Mouse (Mus musculus) cerebellum, adult (tissue): ENCODE results near the gene Zfp275.
A peak's percentile ranks its signal among the peaks of the same experiment; 100 is the strongest.
"Not testable (repeated sequence)": the region's sequence is repeated elsewhere in the genome, so short reads cannot be mapped to it uniquely, and the experiment has no call there.

Experiments used
- ATAC-seq: cut with Nextera tagmentation; 2 replicates; pipeline ENCODE4 v1.9.2; 2017; ENCODE audit warnings: mild to moderate bottlenecking, moderate library complexity, mixed read lengths; ENCODE audit not compliant: insufficient number of reproducible peaks, low FRiP score, low TSS enrichment

Zfp275 gene

DNA sequence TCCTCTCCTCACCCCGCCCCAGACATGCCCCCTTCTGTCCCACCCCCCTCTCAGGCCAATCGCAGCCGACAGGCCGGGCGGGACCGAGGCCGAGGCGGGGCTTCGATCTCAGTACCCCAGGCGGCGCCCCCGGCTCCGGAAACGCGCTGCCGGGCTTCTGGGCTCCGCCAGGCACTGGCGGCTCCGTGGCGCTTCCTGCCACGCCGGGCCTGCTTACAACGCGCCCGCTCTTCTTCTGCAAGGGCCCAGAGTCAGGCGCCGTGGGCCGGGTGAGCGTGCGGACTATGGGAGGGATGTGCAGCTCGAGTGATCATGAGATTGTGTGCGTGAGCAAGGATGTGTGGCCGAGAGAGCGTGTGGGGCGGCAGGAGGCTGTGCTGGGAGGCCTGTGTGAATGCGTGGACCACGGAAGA is at the start of gene Zfp275:
Zfp275 (plus strand) TSS at position 139 of the 413 bp plus-strand sequence.
- ATAC-seq = peak; percentile 91

DNA sequence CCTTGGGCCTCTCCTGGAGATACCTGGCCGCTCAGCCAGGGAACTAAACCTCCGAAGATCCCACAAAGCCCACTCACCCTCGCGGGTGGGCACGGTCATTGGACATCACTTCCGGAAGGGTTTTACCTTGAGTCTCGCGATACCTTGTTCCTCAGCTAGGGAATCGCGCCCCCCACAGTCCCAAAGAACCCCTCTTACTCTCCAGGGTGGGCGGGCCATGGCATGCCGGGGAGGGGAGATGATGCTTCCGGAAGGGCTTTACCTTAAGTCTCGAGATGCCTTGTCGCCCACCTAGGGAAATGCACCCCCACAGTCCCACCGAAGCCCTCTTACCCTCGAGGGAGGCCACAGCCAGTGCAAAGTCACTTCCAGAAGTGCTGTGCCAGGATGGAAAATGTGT is 49.5 kb upstream of the Zfp275 start, which contains the start of the genes Xlr5a and Xlr5c:
Xlr5a (minus strand) TSS at position 101 of the 400 bp plus-strand sequence.
Xlr5c (minus strand) TSS at position 101 of the 400 bp plus-strand sequence.
- not testable (repeated sequence) for ATAC-seq

DNA sequence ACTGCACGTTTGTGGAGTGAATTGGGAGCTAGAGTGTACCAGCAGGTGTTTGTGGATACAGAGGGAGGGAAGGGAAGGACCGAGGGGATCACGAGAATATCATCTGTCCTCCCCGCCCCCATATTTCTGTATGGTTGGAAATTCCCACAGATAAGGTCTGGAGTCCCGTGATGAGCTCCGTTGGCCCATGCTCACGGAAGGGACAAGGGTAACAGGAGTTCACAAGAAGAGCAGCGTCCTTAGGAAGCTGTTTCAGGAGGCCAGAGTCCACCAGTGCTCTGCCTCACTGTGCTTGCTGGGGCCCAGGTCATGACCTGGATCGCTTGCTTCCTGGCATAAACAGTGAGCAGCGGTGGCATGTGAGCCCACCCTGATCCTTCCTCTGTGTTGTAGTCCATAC is 46.7 kb upstream of the Zfp275 start:
- ATAC-seq = not testable (repeated sequence)

DNA sequence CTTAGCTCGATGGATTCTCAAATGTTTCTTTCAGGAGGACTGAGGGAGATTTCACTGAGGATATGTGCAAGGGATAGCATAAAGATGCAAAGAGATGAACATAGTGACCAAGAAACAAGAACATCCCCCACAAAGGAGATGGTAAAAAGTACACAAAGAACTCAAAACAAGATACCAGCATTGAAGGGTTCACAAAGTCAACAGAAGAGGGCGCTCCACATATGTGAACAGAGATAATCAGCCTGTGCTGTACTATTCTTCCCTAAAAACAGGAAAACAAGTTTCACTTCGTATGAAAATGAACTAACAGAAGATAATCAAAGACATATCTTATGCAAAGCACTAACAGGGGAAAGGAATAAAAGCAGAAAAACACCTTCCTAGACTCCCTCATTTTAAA is 29.9 kb upstream of the Zfp275 start:
- no peak for ATAC-seq

DNA sequence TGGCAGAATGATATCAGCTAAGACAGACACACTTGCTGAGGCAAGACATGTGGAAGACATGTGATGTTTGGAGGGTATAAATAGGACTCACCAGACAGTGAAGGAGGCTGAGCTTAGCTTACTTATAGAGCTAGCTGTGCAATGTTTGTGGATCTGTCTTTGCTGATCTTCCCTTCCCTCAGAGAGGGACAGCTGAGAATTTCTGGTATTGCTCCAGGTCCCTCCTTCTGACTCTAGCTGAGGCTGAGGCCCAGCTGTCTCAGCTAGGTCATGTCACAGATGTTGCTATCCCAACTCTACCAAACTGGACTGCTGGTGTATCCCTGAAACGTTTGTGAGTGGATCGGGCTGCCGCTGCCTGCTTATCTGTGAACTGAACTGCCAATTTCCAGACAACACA is 21.4 kb upstream of the Zfp275 start:
- ATAC-seq = no peak

DNA sequence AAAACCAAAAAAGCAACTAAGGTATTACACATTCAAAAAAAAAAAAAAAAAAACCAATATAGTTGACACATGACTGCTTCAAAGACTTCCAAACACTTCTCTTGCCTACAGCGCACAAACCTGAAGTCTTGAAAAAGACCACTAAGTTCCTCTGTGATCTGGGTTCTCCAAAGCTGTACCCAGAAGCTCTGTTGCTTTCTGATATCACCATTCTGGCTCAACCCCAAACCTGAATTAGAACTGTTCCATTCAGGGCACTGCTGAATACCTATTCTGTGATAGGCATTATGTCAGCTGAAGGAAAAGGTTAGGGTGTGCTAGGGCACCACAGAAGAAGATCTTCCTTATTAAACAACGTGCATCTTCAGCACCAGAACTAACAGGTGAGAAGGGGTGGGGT is 15.2 kb upstream of the Zfp275 start:
- no peak for ATAC-seq

DNA sequence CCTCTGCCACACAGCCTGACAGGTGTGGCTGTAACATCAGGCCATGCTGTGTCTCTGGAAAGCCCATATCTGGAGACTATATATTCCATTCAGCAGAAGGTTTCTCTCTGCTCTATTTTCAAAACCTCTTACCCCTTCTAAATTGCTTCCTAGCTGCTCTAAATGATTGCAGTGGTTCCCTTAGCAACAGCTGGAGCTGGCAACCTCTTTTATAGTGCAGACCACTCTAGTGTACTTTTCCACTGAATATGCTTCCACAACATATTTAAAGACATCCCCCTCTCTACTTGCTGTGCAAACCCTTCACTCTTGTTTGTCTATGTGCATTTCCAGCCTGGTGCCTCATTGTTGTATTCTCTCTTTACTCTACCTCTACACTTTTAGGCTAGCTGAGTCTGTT is 8.9 kb upstream of the Zfp275 start:
- no peak for ATAC-seq

DNA sequence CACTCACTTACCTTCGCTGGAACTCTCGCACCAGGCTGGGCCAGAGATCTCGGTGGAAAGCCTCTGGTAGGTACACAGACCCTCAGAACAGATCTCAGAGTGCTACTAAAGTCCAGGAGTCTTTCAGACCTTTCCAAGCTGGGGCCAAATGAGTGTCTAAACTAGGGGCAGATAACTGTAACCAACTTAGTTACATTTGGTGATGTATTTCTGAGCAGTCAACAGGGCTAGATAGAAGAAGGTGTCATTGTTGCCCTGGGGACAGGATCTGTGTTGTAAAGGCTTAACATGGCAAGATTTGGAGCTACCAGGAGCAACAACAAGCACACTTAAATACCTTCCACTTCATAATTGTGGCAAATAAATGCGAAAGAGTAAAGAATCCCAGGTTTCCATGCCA is 5.7 kb upstream of the Zfp275 start, which contains the start of gene Gm45015:
Gm45015 (minus strand) TSS at position 101 of the 400 bp plus-strand sequence.
- no peak for ATAC-seq

DNA sequence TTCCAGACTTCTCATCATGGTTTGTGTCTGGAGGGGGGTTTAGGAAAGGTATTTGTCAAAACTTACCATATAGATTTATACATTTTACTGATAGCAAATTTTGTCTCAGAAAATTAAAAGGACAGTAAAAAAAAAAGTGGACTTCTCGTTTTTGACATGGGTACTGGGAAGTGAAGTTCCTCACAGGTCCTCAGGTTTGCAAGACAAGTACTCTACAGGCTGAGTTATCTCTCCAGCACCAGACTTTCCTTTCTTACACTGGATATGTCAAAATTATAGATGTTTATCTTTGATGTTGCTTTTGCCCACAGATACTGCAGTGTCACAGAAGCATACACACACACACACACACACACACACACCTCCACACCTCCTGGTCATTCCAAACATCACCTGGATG is 948 bp upstream of the Zfp275 start:
- ATAC-seq = no peak

DNA sequence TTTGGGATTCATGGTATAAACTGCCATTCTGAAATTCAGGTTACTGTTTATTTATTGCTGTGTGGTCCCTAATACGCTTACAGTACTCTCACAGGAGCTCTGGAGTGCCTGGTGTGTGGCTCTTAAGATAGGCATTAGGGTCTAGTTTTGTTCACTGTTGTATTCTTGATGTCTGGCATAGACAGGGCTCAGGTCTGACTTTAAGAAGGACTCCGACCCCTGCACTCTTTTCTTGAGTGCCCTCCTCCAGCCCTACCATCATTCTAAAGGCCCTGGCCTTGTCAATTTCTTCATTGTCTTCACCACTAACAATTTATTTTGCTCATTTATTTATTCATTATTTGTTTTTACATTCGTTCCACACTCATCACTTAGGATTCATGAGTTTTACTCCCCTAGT is 353 bp upstream of the Zfp275 start:
- no peak for ATAC-seq

DNA sequence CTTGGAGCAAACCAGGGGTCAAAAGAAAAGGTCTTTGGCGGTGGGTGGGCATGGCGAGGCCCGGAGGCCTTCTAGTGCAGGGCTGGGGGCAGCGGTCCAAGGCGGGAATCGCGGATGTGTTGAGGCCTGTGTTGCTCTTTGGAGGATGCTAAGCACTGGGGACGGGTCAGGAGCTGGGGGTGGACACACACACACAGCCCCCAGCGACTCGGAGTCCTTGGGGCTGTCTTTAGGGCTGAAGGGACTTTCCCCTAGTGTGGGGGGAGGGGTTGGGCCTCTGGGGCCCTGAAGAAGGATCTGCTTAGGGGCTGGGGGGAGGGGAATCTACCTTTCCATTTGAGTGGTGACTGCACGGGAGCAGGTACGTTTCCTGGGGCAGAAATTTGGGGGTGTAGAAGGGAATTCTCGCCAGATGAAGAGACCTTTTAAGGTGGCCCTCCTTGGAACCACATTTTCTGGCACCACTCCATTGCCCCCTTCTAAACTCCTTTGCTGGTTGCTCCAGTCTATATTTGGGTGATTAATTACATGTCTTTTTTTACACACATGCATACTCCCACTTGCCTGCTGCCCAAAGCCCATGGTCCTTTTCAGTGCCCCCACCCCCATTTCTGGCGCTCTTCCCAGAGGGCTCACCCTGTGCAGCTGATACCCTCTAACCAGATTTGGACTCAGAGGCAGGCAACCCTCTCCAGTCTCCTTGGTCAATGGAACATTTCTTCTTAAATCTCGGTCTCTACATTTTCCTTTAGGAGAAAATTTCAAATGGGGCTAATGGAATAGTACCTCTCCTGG is 717 bp downstream of the Zfp275 start:
- peak; percentile 36; the same call in 1 of the 2 replicates for ATAC-seq

DNA sequence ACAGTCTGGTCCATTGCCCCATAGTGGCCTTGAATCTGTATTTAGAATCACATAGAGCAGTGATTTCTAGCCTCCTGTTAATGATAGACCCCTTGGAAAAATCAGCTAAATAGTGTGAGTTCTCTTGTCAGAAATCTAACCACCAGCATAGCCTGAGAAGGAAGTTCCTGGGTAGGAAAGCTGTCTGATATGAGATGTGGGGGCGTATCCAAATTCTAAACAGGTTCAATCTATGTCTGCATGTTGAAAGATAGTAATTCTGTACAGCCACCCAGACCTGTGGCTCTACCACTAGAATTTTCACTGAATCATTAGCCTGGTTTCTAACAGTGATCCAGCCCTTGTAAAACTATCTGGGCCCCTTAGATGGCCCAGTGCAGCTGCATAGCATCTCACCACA is 1.4 kb downstream of the Zfp275 start:
- ATAC-seq = no peak

DNA sequence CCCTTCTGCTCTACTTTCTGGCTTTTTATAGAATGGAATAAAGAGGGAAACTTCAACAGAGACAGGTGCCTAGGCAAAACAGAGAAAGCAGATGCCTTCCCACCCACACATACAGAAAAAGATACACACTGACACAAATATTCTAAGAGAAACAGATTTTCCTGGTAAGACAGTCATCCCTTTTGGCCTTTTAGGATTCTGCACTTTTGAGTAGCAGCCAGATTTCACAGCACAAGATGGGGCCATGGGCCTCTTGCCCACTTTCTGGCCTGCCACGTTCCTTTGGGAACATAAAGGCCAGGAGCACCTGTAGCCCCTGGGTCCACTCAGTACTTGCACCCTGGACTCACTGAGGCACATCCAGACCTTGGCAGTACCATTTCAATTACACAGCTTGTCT is 1.9 kb downstream of the Zfp275 start:
- no peak for ATAC-seq

DNA sequence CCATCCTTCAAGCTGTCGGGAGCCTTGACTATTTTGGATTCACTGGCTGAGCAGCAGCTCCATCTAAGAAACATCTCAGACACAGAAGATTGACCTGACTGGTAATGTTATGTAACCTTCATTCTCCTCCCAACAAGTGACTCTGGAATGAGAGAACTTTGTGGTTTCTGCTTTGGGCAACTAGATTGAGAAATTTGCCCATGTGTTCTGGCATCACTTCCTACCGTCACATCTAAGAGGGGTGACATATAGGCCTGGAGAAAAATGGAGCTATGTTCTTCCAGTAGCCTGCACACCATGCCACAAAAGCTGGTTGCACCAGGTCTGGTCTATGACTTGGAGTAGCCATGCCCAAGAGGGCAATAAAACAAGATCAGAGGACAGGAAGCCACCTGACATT is 13.7 kb downstream of the Zfp275 start:
- ATAC-seq = no peak

DNA sequence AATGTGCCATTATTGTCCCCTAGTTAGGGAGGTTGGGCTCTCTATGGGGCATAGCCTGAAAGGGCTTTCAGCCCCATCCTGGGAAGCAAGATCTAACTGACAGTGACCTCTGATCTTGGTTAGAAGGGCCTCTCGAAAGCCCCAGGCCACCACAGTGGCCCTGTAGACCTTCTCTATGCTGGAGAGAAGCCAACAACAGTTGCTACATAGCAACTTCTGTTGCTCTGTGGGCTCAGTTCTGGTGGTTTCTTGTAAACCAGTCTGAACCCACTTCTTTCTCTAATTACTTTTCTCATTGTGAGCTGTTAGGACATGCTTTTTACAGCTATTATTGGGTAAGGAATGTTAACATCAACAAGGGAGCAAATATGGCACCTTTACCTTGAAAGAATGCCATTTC is 14.3 kb downstream of the Zfp275 start:
- ATAC-seq = no peak

DNA sequence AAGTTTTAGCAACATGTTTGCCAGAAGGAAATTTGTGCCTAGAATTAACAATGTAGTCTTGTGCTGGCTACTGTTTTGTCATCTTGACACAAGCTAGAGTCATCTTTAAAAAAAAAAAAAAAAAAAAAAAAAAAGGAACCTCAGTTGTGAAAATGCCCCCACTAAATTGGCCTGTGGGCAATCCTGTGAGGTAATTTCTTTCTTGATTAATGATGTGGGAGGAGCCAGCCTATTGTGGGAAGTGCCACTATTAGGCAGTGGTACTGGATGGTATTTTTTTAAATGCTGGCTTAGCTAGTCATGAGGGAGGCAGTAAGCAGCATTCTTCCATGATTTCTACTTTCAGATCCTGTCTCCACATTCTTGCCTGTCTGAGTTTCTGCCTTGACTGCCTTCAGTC is 20.9 kb downstream of the Zfp275 start:
- no peak for ATAC-seq

DNA sequence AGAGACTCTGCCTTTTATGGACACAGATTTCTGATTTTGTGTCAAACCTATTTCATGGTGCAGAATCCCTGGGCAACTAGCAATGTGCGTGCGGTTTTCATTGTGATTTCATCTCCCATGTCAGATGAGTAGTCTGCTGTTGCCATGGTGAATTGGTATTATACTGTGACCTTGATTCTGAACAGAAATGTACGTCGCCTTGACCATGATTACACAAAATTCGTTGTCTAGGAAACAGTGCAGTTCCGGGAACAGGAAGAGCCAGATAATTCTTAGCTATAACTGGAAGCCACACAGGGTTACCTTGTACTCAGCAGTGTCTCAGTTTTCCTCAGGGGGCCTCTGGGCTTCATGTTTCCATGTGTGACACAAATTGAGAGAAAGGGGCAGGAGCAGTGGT is 42.0 kb downstream of the Zfp275 start:
- no peak for ATAC-seq

DNA sequence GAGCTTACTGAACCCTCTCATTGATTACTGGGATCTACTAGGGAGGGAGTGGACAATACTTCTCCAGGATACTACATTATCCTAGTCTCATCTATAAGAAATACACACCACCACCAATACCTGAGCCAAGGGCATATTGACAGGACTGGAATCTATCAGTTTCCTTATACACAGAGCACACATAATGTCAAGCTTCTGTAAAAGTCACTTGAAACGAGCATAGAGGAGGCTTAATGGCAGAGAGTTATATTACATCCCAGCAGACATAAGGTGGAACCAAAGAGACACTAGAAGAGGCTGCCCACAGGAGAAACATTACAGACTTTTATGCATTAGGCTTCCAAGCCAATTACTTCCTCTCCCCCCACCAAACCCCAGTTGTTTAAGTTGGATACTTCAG is 42.5 kb downstream of the Zfp275 start:
- ATAC-seq = no peak

DNA sequence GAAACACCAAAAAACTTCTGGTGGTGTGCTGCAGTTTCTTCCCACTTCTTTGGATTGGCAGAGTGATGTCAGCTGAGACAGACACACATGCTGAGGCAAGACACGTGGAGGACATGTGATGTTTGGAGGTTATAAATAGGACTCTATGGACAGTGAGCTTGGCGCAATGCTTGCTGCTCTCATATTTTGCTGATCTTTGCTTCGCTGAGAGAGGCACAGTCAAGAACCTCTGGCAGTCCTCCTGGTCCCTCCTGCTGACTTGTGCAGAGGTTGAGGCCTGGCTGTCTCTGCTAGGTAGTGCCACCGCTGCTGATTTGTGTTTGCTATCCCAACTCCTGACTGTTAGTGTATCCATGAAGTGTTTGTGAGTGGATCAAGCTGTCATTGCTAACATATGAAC is 49.1 kb downstream of the Zfp275 start:
- no peak for ATAC-seq

DNA sequence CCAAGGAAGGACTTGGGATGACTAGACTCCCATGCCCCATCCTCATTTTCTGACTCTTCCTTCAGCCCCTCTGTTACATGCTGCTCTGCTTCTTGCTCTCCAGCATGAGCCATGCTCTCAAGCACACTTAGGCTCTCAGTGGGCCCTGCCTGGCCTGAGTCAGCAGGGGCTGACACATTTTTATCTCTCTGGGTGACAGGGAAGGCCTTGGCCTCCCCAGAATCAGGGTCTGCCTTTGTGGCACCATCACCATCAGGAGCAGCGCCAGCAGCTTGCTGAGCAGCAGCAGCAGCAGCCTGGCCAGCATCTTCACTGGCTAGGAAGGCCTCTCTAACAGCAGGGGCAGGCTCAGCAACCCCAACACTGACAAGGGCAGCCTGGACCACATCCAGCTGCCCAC is 54.0 kb downstream of the Zfp275 start:
- ATAC-seq = no peak

DNA sequence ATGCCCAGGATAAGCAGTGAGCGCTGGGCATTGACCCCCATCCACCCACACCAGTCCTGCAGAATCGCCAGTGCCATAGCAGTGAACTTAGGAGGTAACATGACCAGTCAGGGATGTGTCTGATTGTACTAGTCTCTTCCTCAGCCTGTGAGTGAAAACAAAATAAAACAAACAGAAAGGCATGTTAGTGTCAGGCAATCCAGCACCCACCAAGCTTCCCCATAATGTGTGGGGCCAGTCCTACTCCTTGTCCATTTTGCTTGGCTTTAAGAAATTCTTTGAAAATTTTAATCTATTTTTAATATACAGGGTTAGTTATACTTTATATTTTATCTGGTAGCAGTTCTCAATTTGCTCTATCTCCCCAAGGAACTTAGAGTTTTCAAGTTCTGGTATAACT is 56.2 kb downstream of the Zfp275 start, which contains the start of gene Gm18336:
Gm18336 (minus strand) TSS at position 101 of the 400 bp plus-strand sequence.
- ATAC-seq = not testable (repeated sequence)

DNA sequence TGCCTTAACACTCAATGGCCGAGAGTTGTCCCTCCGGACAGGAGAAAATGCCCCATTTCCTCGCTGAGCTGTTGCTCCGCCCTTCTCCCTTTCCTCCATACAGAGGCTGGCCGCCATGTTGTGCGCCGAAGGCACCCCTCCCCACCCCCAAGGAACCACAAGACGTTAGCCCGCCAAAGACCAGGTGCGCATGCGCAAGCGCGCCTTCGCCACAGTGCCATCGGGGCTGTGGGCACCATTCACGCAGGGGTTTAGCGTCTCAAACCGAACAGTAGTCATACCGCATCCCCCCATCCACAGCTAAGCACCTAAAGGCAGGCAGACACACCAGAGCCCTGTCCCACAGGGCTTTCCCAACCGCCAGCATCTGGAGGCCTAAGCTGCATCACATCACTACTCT is 58.5 kb downstream of the Zfp275 start:
- no peak for ATAC-seq
